Mouse (Mus musculus): ENCODE data around the gene Rnaseh1. TPM values are rescaled to one million over a fixed set of nuclear protein-coding genes. Genes with fewer than 3 reads are reported as not detected.

The Rnaseh1 gene
- polyA plus RNA-seq (2014; fragmentation: Illumina TruSeq; extraction: RNeasy Lipid Tissue Mini Kit (QIAGEN cat#74804); ENCODE audit: low replicate concordance), result 0.89 TPM

GRCm38 (mm10) chr12:28649141-28650110 lies at the start of gene Rnaseh1:
Gene Rnaseh1, plus strand, starts transcription at chr12:28649602.

GRCm38 (mm10) chr12:28623195-28623594 lies 26.2 kb upstream of the Rnaseh1 start, which contains the start of gene Colec11:
Gene Colec11, minus strand, starts transcription at chr12:28623377.

GRCm38 (mm10) chr12:28635535-28636476 lies 13.6 kb upstream of the Rnaseh1 start, which contains the start of gene Rps7:
Gene Rps7, minus strand, starts transcription at chr12:28635953.

GRCm38 (mm10) chr12:28675121-28675924 lies 25.9 kb downstream of the Rnaseh1 start, which contains the start of gene Adi1:
Gene Adi1, plus strand, starts transcription at chr12:28675231.

Other genes with a start within 250 kb of the Rnaseh1 start
- not detected for gene Dcdc2c, start 97.2 kb upstream of the Rnaseh1 start, polyA plus RNA-seq (2014; fragmentation: Illumina TruSeq; extraction: RNeasy Lipid Tissue Mini Kit (QIAGEN cat#74804); ENCODE audit: low replicate concordance)
- gene Allc, start 67.1 kb upstream of the Rnaseh1 start, polyA plus RNA-seq (2014; fragmentation: Illumina TruSeq; extraction: RNeasy Lipid Tissue Mini Kit (QIAGEN cat#74804); ENCODE audit: low replicate concordance), result not detected
- gene Colec11, start 26.2 kb upstream of the Rnaseh1 start, polyA plus RNA-seq (2014; fragmentation: Illumina TruSeq; extraction: RNeasy Lipid Tissue Mini Kit (QIAGEN cat#74804); ENCODE audit: low replicate concordance), result not detected
- 452 TPM for gene Rps7, start 13.6 kb upstream of the Rnaseh1 start, polyA plus RNA-seq (2014; fragmentation: Illumina TruSeq; extraction: RNeasy Lipid Tissue Mini Kit (QIAGEN cat#74804); ENCODE audit: low replicate concordance)
- gene Adi1, start 25.6 kb downstream of the Rnaseh1 start, polyA plus RNA-seq (2014; fragmentation: Illumina TruSeq; extraction: RNeasy Lipid Tissue Mini Kit (QIAGEN cat#74804); ENCODE audit: low replicate concordance), result 44.4 TPM
- 11.2 TPM for gene Trappc12, start 100.9 kb downstream of the Rnaseh1 start, polyA plus RNA-seq (2014; fragmentation: Illumina TruSeq; extraction: RNeasy Lipid Tissue Mini Kit (QIAGEN cat#74804); ENCODE audit: low replicate concordance)
- gene Eipr1, start 102.2 kb downstream of the Rnaseh1 start, polyA plus RNA-seq (2014; fragmentation: Illumina TruSeq; extraction: RNeasy Lipid Tissue Mini Kit (QIAGEN cat#74804); ENCODE audit: low replicate concordance), result 2.3 TPM

Data from small intestine, adult 10 weeks (tissue).